Mouse (Mus musculus): Measurements from ENCODE around the gene Asphd2. TPM values are rescaled to one million over a fixed set of nuclear protein-coding genes. Genes with fewer than 3 reads are reported as not detected.

The Asphd2 gene
- polyA plus RNA-seq, 1 experiment from 2014 or later = 37.7 TPM

GRCm38 (mm10) chr5:112411514-112412335 lies 17.1 kb upstream of the Asphd2 start:
- Histone ChIP-seq H3K9ac (no peak overlapping the region), H3K4me2 (peak overlapping the region; percentile 43), H3K9me3 (no peaks in the 10 kb centered on the region; the same call in 1 of the 2 replicates), H3K4me1 (replicated peaks) (peaks cover 48% of the 10 kb centered on the region), H3K27ac (peak overlapping the region; percentile 80), H3K4me3 (no peak overlapping the region), H3K36me3 (no peaks in the 10 kb centered on the region), H3K27me3 (no peaks in the 10 kb centered on the region)
- WGBS = 10% methylated on average over 19 of the region's 19 CpGs
- peak; percentile 62 for ATAC-seq (ENCODE audit: low FRiP score)

- Histone ChIP-seq H3K9ac (peak overlapping the region; percentile 49; the same call in 1 of the 2 replicates), H3K4me3 (no peak overlapping the region), H3K27me3 (no peaks in the 10 kb centered on the region), H3K27ac (peak overlapping the region; percentile 80), H3K36me3 (no peaks in the 10 kb centered on the region), H3K9me3 (no peaks in the 10 kb centered on the region; the same call in 1 of the 2 replicates), H3K4me1 (replicated peaks) (peaks cover 41% of the 10 kb centered on the region), H3K4me2 (peak overlapping the region; percentile 43)
- 33% methylated on average over 11 of the region's 11 CpGs for WGBS
- ATAC-seq (ENCODE audit: low FRiP score) = no peak
Measured at GRCm38 (mm10) chr5:112411072-112411471, 16.4 kb upstream of the Asphd2 start.

GRCm38 (mm10) chr5:112409274-112409673 lies 14.6 kb upstream of the Asphd2 start:
- Histone ChIP-seq H3K4me2 (no peak overlapping the region), H3K4me1 (replicated peaks) (peaks cover 34% of the 10 kb centered on the region), H3K27ac (peak overlapping the region; percentile 75), H3K27me3 (no peaks in the 10 kb centered on the region), H3K9me3 (no peaks in the 10 kb centered on the region; the same call in 1 of the 2 replicates), H3K4me3 (no peak overlapping the region), H3K9ac (no peak overlapping the region), H3K36me3 (no peaks in the 10 kb centered on the region)
- WGBS = 36% methylated on average over 5 of the region's 5 CpGs
- ATAC-seq (ENCODE audit: low FRiP score) = no peak

GRCm38 (mm10) chr5:112406017-112406416 lies 11.4 kb upstream of the Asphd2 start:
- no peaks in the 10 kb centered on the region for H3K9me3 ChIP-seq
- H3K27me3 ChIP-seq = no peaks in the 10 kb centered on the region
- no peak overlapping the region for H3K27ac ChIP-seq
- H3K36me3 ChIP-seq = no peaks in the 10 kb centered on the region
- peaks cover 16% of the 10 kb centered on the region for H3K4me1 ChIP-seq (replicated peaks)
- no peak for ATAC-seq (ENCODE audit: low FRiP score)
- 69% methylated on average over 3 of the region's 3 CpGs for WGBS
- no peak overlapping the region for H3K9ac ChIP-seq
- H3K4me2 ChIP-seq = no peak overlapping the region
- H3K4me3 ChIP-seq = no peak overlapping the region

- H3K4me1 ChIP-seq (replicated peaks) = no peaks in the 10 kb centered on the region
- no peak overlapping the region for H3K27ac ChIP-seq
- no peak overlapping the region for H3K4me3 ChIP-seq
- H3K27me3 ChIP-seq = no peaks in the 10 kb centered on the region
- H3K9me3 ChIP-seq = no peaks in the 10 kb centered on the region
- ATAC-seq (ENCODE audit: low FRiP score) = no peak
- WGBS = 61% methylated on average over 3 of the region's 3 CpGs
- H3K36me3 ChIP-seq = no peaks in the 10 kb centered on the region
- no peak overlapping the region for H3K9ac ChIP-seq
- no peak overlapping the region for H3K4me2 ChIP-seq
Measured at GRCm38 (mm10) chr5:112402437-112402836, 7.8 kb upstream of the Asphd2 start.

GRCm38 (mm10) chr5:112399284-112399683 lies 4.6 kb upstream of the Asphd2 start:
- no peaks in the 10 kb centered on the region for H3K27me3 ChIP-seq
- no peak overlapping the region for H3K4me2 ChIP-seq
- no peak overlapping the region for H3K27ac ChIP-seq
- H3K36me3 ChIP-seq = no peaks in the 10 kb centered on the region
- no peak overlapping the region for H3K9ac ChIP-seq
- 85% methylated on average over 10 of the region's 10 CpGs for WGBS
- H3K9me3 ChIP-seq = no peaks in the 10 kb centered on the region
- no peak for ATAC-seq (ENCODE audit: low FRiP score)
- no peak overlapping the region for H3K4me3 ChIP-seq
- 0 out of 2 replicates have a peak, but pooled peaks cover 13% of the 10 kb centered on the region for H3K4me1 ChIP-seq (replicated peaks)

GRCm38 (mm10) chr5:112396066-112396465 lies 1.4 kb upstream of the Asphd2 start:
- peaks cover 9% of the 10 kb centered on the region for H3K36me3 ChIP-seq
- H3K4me2 ChIP-seq = no peak overlapping the region
- no peak overlapping the region for H3K9ac ChIP-seq
- ATAC-seq (ENCODE audit: low FRiP score) = no peak
- WGBS = 69% methylated on average over 18 of the region's 18 CpGs
- H3K27ac ChIP-seq = peak overlapping the region; percentile 92
- no peak overlapping the region for H3K4me3 ChIP-seq
- 0 out of 2 replicates have a peak, but pooled peaks cover 5% of the 10 kb centered on the region for H3K27me3 ChIP-seq
- peaks cover 44% of the 10 kb centered on the region for H3K4me1 ChIP-seq (replicated peaks)
- H3K9me3 ChIP-seq = no peaks in the 10 kb centered on the region

- H3K36me3 ChIP-seq = peaks cover 26% of the 10 kb centered on the region
- H3K9me3 ChIP-seq = no peaks in the 10 kb centered on the region
- H3K4me1 ChIP-seq (replicated peaks) = peaks cover 61% of the 10 kb centered on the region
- peak; percentile 83 for ATAC-seq (ENCODE audit: low FRiP score)
- H3K4me2 ChIP-seq = peak overlapping the region; percentile 84
- WGBS = 0% methylated on average over 25 of the region's 28 CpGs
- H3K27ac ChIP-seq = peak overlapping the region; percentile 92
- peak overlapping the region; percentile 73 for H3K4me3 ChIP-seq
- H3K9ac ChIP-seq = peak overlapping the region; percentile 86
- 0 out of 2 replicates have a peak, but pooled peaks cover 7% of the 10 kb centered on the region for H3K27me3 ChIP-seq
Measured at GRCm38 (mm10) chr5:112394415-112394763, 277 bp downstream of the Asphd2 start.

- 11% methylated on average over 18 of the region's 18 CpGs for WGBS
- peak; percentile 59 for ATAC-seq (ENCODE audit: low FRiP score)
- peaks cover 66% of the 10 kb centered on the region for H3K4me1 ChIP-seq (replicated peaks)
- H3K9ac ChIP-seq = peak overlapping the region; percentile 86
- H3K4me3 ChIP-seq = peak overlapping the region; percentile 73
- H3K36me3 ChIP-seq = peaks cover 31% of the 10 kb centered on the region
- peak overlapping the region; percentile 92 for H3K27ac ChIP-seq
- H3K27me3 ChIP-seq = 0 out of 2 replicates have a peak, but pooled peaks cover 7% of the 10 kb centered on the region
- H3K4me2 ChIP-seq = peak overlapping the region; percentile 84
- H3K9me3 ChIP-seq = no peaks in the 10 kb centered on the region
Measured at GRCm38 (mm10) chr5:112393741-112394414, 788 bp downstream of the Asphd2 start.

- Histone ChIP-seq H3K4me2 (no peak overlapping the region), H3K9me3 (no peaks in the 10 kb centered on the region), H3K27ac (no peak overlapping the region), H3K4me1 (replicated peaks) (peaks cover 73% of the 10 kb centered on the region), H3K9ac (peak overlapping the region; percentile 39; the same call in 1 of the 2 replicates), H3K4me3 (no peak overlapping the region), H3K27me3 (0 out of 2 replicates have a peak, but pooled peaks cover 7% of the 10 kb centered on the region), H3K36me3 (peaks cover 50% of the 10 kb centered on the region)
- no peak for ATAC-seq (ENCODE audit: low FRiP score)
- WGBS = 71% methylated on average over 27 of the region's 27 CpGs
Measured at GRCm38 (mm10) chr5:112391676-112392323, 2.9 kb downstream of the Asphd2 start.

- Histone ChIP-seq H3K27me3 (0 out of 2 replicates have a peak, but pooled peaks cover 7% of the 10 kb centered on the region), H3K4me1 (replicated peaks) (peaks cover 70% of the 10 kb centered on the region), H3K9ac (no peak overlapping the region), H3K4me3 (no peak overlapping the region), H3K36me3 (peaks cover 58% of the 10 kb centered on the region), H3K27ac (no peak overlapping the region), H3K4me2 (0 out of 2 replicates have a peak overlapping the region, but pooled peaks have one; percentile 4), H3K9me3 (no peaks in the 10 kb centered on the region)
- no peak for ATAC-seq (ENCODE audit: low FRiP score)
- 64% methylated on average over 16 of the region's 16 CpGs for WGBS
Measured at GRCm38 (mm10) chr5:112391002-112391401, 3.7 kb downstream of the Asphd2 start.

- Histone ChIP-seq H3K36me3 (peaks cover 74% of the 10 kb centered on the region), H3K9me3 (no peaks in the 10 kb centered on the region), H3K4me1 (replicated peaks) (peaks cover 60% of the 10 kb centered on the region), H3K4me3 (no peak overlapping the region; the same call in 1 of the 2 replicates), H3K27ac (no peak overlapping the region), H3K9ac (peak overlapping the region; percentile 35; the same call in 1 of the 2 replicates), H3K27me3 (0 out of 2 replicates have a peak, but pooled peaks cover 7% of the 10 kb centered on the region), H3K4me2 (peak overlapping the region; percentile 19)
- WGBS = 80% methylated on average over 9 of the region's 9 CpGs
- ATAC-seq (ENCODE audit: low FRiP score) = no peak
Measured at GRCm38 (mm10) chr5:112389352-112389751, 5.3 kb downstream of the Asphd2 start.
